Mouse (Mus musculus) C2C12 (cell line): ENCODE results near the gene Tex35. TPM values are rescaled to one million over a fixed set of nuclear protein-coding genes. Genes with fewer than 3 reads are reported as not detected.

ENCODE experiments used
- H3K27me3 ChIP-seq: one replicate; pipeline ENCODE4 v1.6.1; 2011; ENCODE audit not compliant: control insufficient read depth, insufficient read depth, insufficient read length
- H3K36me3 ChIP-seq: one replicate; pipeline ENCODE4 v1.6.1; 2011; ENCODE audit not compliant: control insufficient read depth, insufficient read depth
- H3K4me3 ChIP-seq: one replicate; pipeline ENCODE4 v1.5.1; 2011; ENCODE audit warnings: mild to moderate bottlenecking, control low read depth; ENCODE audit not compliant: poor library complexity, insufficient read depth, severe bottlenecking
- H3K79me2 ChIP-seq: one replicate; pipeline ENCODE4 v1.6.1; 2011; ENCODE audit not compliant: control insufficient read depth, insufficient read depth
- H3K79me3 ChIP-seq: one replicate; pipeline ENCODE4 v1.6.1; 2011; ENCODE audit warnings: low read depth, control low read depth
- H3ac ChIP-seq: one replicate; pipeline ENCODE3; 2011; ENCODE audit warnings: low read depth; ENCODE audit not compliant: control insufficient read depth, insufficient read length
- CEBPB ChIP-seq: IDR thresholded peaks from one replicate; pipeline ENCODE4 v1.6.1; 2011; ENCODE audit warnings: low read depth, mild to moderate bottlenecking, control low read depth, moderate library complexity
- CTCF ChIP-seq: IDR thresholded peaks from one replicate; pipeline ENCODE4 v1.5.1; 2011; ENCODE audit not compliant: control insufficient read depth, insufficient read depth, insufficient read length
- FOSL1 ChIP-seq: IDR thresholded peaks from one replicate; pipeline ENCODE4 v1.8.0; 2011; ENCODE audit warnings: mild to moderate bottlenecking, low read length; ENCODE audit not compliant: poor library complexity, insufficient read depth, severe bottlenecking
- MAX ChIP-seq: IDR thresholded peaks from one replicate; pipeline ENCODE4 v1.6.1; 2011; ENCODE audit warnings: mild to moderate bottlenecking, control low read depth
- MYOD1 ChIP-seq: IDR thresholded peaks from one replicate; pipeline ENCODE4 v1.6.1; 2011; ENCODE audit warnings: low read depth; ENCODE audit not compliant: control insufficient read depth, insufficient read length
- MYOG ChIP-seq: IDR thresholded peaks from one replicate; pipeline ENCODE4 v1.6.1; 2011; ENCODE audit not compliant: control insufficient read depth, insufficient read length; ENCODE audit errors: extremely low read depth
- USF1 ChIP-seq: IDR thresholded peaks from one replicate; pipeline ENCODE4 v1.6.1; 2011; ENCODE audit warnings: low read depth, mild to moderate bottlenecking, control low read depth, moderate library complexity
- polyA plus RNA-seq: library from polyadenylated mRNA; unstranded; fragments of >200 nt; fragmentation: generic; extraction: Trizol; gene quantifications from one replicate; pipeline ENCODE4 v1.2.1, GENCODE M21; 2012; ENCODE audit warnings: missing spikeins

Gene Tex35
- polyA plus RNA-seq, 1 experiment: not detected

- Histone ChIP-seq H3ac (no peak overlapping the region), H3K4me3 (no peak overlapping the region), H3K36me3 (no peaks in the 10 kb centered on the region), H3K27me3 (no peaks in the 10 kb centered on the region), H3K79me2 (no peaks in the 10 kb centered on the region), H3K79me3 (no peaks in the 10 kb centered on the region)
- TF ChIP-seq MYOG (no peak), MYOD1 (no peak), USF1 (no peak), FOSL1 (no peak), CEBPB (no peak), MAX (no peak), CTCF (no peak)
These were observed 28.4 kb downstream of the Tex35 start for GRCm38 (mm10) chr1:157080071-157080470.

DNA sequence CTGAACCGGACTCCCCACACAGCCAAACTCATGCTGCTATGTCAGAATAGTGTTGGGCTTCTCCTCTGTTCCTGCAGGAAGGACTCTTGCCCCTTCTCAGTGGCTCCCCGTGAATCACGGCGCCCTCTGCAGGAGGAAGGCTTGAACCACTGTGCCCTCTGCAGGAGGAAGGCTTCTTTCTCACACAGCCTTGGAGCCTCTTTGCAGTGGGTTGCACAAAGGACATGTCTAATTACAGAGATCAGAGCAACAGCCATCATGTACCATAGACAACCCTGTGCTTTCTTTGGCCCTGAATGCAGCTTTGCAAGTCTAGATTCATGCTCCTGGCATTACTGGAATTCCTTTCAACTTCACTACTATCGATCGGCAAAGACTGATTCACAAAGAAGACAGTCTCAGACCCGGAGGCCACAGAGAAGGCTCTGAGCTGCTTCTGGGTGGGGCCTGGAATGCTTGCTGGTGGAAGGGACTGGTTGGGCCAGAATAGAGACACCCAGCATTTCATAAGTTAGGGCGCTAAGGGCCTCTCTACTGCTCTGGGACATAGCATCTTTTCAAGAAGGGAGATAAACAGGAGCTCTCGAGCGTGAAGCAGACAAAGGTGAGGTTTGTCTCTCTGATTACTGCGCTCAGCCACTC, 29.0 kb downstream of the Tex35 start:
- no peaks in the 10 kb centered on the region for H3K27me3 ChIP-seq
- peak; percentile 90 for TF ChIP-seq CTCF
- no peak for TF ChIP-seq CEBPB
- TF ChIP-seq MYOD1: no peak
- no peak overlapping the region for H3ac ChIP-seq
- no peaks in the 10 kb centered on the region for H3K36me3 ChIP-seq
- no peaks in the 10 kb centered on the region for H3K79me3 ChIP-seq
- no peaks in the 10 kb centered on the region for H3K79me2 ChIP-seq
- no peak overlapping the region for H3K4me3 ChIP-seq

DNA sequence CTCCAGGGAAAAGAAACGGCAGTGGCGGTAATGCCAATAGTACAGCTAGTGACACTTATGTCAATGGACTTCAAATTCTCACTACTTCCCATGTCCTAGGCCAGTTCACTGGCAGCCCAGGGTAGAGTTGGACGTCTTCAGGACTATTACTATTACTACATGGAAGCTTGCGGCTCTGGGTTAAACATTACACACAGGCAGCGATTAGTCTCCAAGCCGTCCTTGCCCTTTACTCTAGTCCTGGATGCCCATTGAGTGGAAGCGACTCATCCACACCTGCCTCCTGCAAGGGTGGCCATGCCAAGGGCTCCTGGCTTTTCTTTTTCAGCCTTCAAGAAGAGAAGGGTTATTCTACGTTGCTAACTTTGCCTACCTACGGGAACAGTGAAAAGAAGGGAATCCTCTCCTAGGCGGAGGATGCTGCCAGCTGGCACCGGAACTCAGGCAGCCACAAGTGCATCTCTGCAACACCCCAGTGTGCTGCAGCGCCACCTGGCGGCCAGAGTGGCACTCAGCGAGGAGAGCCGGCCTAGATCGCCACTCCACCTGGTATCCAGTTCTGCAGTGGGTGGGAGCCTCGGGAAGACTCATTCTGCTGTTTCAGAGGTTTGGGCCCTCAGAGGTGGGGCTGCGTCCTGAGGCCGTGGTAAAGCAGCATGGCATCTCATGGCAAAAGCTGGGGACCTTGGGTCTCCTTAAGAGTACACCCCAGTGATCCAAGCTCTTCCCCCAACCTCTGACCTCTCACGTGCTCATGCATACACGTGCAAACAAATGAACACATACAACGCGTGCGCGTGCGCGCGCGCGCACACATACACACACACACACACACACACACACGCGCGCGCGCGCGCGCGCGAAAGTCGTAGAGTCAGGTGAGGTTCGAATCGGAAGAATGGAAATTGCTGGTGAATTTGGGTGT, 31.4 kb downstream of the Tex35 start:
- H3K79me3 ChIP-seq: no peaks in the 10 kb centered on the region

GRCm38 (mm10) chr1:157076257-157076656, 32.2 kb downstream of the Tex35 start:
- H3K36me3 ChIP-seq: no peaks in the 10 kb centered on the region
- TF ChIP-seq CEBPB (no peak), USF1 (no peak), CTCF (peak; percentile 93), MYOG (no peak), MAX (no peak), MYOD1 (no peak), FOSL1 (no peak)
- no peaks in the 10 kb centered on the region for H3K79me3 ChIP-seq
- no peak overlapping the region for H3K4me3 ChIP-seq
- no peaks in the 10 kb centered on the region for H3K79me2 ChIP-seq
- no peaks in the 10 kb centered on the region for H3K27me3 ChIP-seq
- H3ac ChIP-seq: no peak overlapping the region

More for the DNA sequence above, 31.4 kb downstream of the Tex35 start:
- Histone ChIP-seq H3K27me3 (no peaks in the 10 kb centered on the region), H3ac (no peak overlapping the region), H3K36me3 (no peaks in the 10 kb centered on the region), H3K4me3 (no peak overlapping the region), H3K79me2 (no peaks in the 10 kb centered on the region)
- TF ChIP-seq MYOG (no peak), FOSL1 (no peak), MYOD1 (peak; percentile 11), CTCF (peak; percentile 98), CEBPB (no peak), USF1 (no peak), MAX (no peak)

DNA sequence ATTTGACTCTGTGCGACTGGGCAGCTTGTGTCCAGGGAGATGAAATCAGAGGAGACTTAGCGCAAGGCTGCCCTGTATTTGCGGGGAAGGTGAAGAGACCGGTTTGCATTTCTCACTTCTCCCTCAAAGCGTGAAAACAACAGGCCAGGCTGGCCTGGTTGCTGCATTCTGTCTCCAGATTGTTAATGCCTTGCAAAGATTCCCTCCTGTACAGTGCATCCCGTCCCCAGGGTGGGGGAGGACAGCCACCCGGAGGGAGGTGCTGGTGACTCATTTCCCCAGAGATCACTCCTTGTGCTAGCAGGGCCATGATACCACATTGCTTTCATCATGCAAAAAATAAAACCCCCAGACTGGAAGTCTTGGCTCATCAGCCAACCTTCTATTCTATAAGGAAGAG, 33.5 kb downstream of the Tex35 start:
- Histone ChIP-seq H3K79me3 (no peaks in the 10 kb centered on the region), H3K36me3 (no peaks in the 10 kb centered on the region), H3ac (peak overlapping the region; percentile 22), H3K27me3 (no peaks in the 10 kb centered on the region), H3K4me3 (no peak overlapping the region), H3K79me2 (no peaks in the 10 kb centered on the region)
- peak; percentile 68 for TF ChIP-seq FOSL1
- peak; percentile 86 for TF ChIP-seq MAX
- TF ChIP-seq CTCF: no peak
- TF ChIP-seq MYOD1: peak; percentile 44
- TF ChIP-seq CEBPB: peak; percentile 56
- no peak for TF ChIP-seq USF1
- no peak for TF ChIP-seq MYOG

DNA sequence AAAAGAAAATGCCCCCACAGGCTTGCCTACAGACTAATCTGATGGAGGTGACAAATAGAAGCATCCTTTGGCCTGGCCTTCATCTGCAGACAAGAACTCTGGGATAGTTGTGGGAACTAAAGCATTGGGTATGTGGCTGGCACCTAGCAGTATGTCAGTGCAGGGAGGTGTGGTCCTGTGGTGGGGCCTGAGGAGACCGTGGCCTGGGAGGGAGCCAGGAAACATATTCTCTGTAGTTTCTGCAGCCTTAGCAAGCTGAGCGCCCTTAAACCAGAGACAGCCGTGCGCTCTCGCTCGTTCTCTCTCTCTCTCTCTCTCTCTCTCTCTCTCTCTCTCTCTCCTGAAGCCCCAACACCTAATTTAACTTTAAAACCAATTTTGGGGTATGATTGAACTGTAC, 34.1 kb downstream of the Tex35 start:
- TF ChIP-seq MYOG (no peak), MAX (no peak), MYOD1 (peak; percentile 24), USF1 (no peak), CEBPB (no peak)

More for the DNA sequence above, 34.1 kb downstream of the Tex35 start:
- H3K27me3 ChIP-seq: no peaks in the 10 kb centered on the region
- no peaks in the 10 kb centered on the region for H3K79me3 ChIP-seq
- H3K79me2 ChIP-seq: no peaks in the 10 kb centered on the region
- no peak overlapping the region for H3K4me3 ChIP-seq
- no peak overlapping the region for H3ac ChIP-seq
- H3K36me3 ChIP-seq: no peaks in the 10 kb centered on the region
